Mouse (Mus musculus) hindbrain, embryonic 16.5 days (tissue): ENCODE measurements around the gene Atp6ap1l. TPM values are rescaled to one million over a fixed set of nuclear protein-coding genes. Genes with fewer than 3 reads are reported as not detected.

Source experiments
- ATAC-seq: fragments of 200-750 bp; cut with Nextera tagmentation; 2 replicates; pipeline ENCODE4 v1.8.0; 2017; ENCODE audit warnings: moderate TSS enrichment, moderate library complexity
- H3K27ac ChIP-seq: fragments of 300-500 bp; sonication (generic); 2 replicates; pipeline ENCODE4 v1.5.1; 2014; ENCODE audit warnings: low read depth, mild to moderate bottlenecking, control low read depth, low read length, moderate library complexity
- H3K27me3 ChIP-seq: fragments of 300-500 bp; sonication (generic); replicated peaks from 2 replicates; pipeline ENCODE4 v1.6.1; 2014; ENCODE audit warnings: low read length; ENCODE audit not compliant: control insufficient read depth, insufficient read depth
- H3K36me3 ChIP-seq: fragments of 300-500 bp; sonication (generic); 2 replicates; pipeline ENCODE4 v1.6.1; 2014; ENCODE audit warnings: mild to moderate bottlenecking, low read length, moderate library complexity, mixed read lengths; ENCODE audit not compliant: control insufficient read depth, insufficient read depth
- H3K4me1 ChIP-seq: fragments of 300-500 bp; sonication (generic); 2 replicates; pipeline ENCODE4 v1.6.1; 2014; ENCODE audit warnings: low read depth, low read length; ENCODE audit not compliant: control insufficient read depth, insufficient read depth
- H3K4me2 ChIP-seq: fragments of 300-500 bp; sonication (generic); 2 replicates; pipeline ENCODE4 v1.6.1; 2014; ENCODE audit warnings: mild to moderate bottlenecking, low read length, control low read depth, moderate library complexity
- H3K4me3 ChIP-seq: fragments of 300-500 bp; sonication (generic); 2 replicates; pipeline ENCODE4 v1.5.1; 2014; ENCODE audit warnings: mild to moderate bottlenecking, low read length, control low read depth, moderate library complexity
- H3K9ac ChIP-seq: fragments of 300-500 bp; sonication (generic); 2 replicates; pipeline ENCODE4 v1.6.1; 2014; ENCODE audit warnings: low read depth, mild to moderate bottlenecking, control low read depth, low read length, moderate library complexity
- H3K9me3 ChIP-seq: fragments of 300-500 bp; sonication (generic); 2 replicates; pipeline ENCODE4 v1.6.1; 2014; ENCODE audit warnings: mild to moderate bottlenecking, low read length, moderate library complexity; ENCODE audit not compliant: control insufficient read depth
- WGBS: fragments of 180-500 bp; shearing (Covaris S2); extraction: QIAGEN DNeasy Blood & Tissue Kit; methylation state at CpG from one replicate; pipeline ENCODE4 v1.1.7; 2014; 5-methylcytosine and 5-hydroxymethylcytosine counted together
- polyA plus RNA-seq: library from polyadenylated mRNA; unstranded; fragments of >200 nt; fragmentation: Nextera tagmentation; extraction: Ambion mirVana; gene quantifications from 2 replicates; pipeline ENCODE4 v1.2.1, GENCODE M21; 2015

The Atp6ap1l gene
- polyA plus RNA-seq, 1 experiment from 2014 or later = 0.21 TPM

- H3K4me1 ChIP-seq = no peaks in the 10 kb centered on the region
- ATAC-seq = no peak
- no peak overlapping the region for H3K27ac ChIP-seq
- no peaks in the 10 kb centered on the region for H3K27me3 ChIP-seq
- H3K9me3 ChIP-seq = no peaks in the 10 kb centered on the region
- no peak overlapping the region for H3K9ac ChIP-seq
- 85% methylated on average over 3 of the region's 3 CpGs for WGBS
- no peak overlapping the region for H3K4me2 ChIP-seq
- no peak overlapping the region for H3K4me3 ChIP-seq
- H3K36me3 ChIP-seq = no peaks in the 10 kb centered on the region
Measured at GRCm38 (mm10) chr13:90862138-90862537, 43.0 kb downstream of the Atp6ap1l start.

DNA sequence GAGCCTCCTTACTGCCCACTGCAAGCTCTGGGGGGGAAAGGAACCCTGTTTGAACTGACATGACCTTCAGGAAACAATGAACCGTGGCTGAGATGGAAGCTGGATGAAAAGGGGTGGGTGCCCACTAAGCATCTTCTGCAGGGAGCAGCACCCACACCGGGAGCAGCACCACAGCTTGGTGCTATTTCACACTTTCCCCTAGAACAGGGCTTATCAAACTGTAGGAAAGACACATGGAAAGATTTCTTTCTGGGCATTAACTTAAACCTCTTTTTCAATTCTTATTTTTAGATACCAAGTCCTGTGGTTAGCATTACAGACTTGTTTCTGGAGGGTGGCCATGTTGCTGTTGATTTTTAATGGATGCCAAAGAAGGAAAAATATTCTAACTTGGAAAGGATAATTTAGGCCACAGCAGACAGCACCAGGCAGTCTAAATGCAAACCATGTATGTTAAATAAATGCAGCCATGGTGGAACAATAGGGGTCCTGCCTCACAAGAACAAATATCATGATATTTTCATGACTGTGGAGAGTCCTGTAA lies 44.2 kb downstream of the Atp6ap1l start:
- H3K36me3 ChIP-seq = no peaks in the 10 kb centered on the region
- ATAC-seq = no peak
- H3K4me2 ChIP-seq = no peak overlapping the region
- no peaks in the 10 kb centered on the region for H3K27me3 ChIP-seq
- H3K9me3 ChIP-seq = no peaks in the 10 kb centered on the region
- H3K27ac ChIP-seq = no peak overlapping the region
- H3K4me1 ChIP-seq = no peaks in the 10 kb centered on the region
- 83% methylated on average over 2 of the region's 2 CpGs for WGBS
- no peak overlapping the region for H3K9ac ChIP-seq
- no peak overlapping the region for H3K4me3 ChIP-seq

- no peak overlapping the region for H3K4me3 ChIP-seq
- no peaks in the 10 kb centered on the region for H3K27me3 ChIP-seq
- no peaks in the 10 kb centered on the region for H3K36me3 ChIP-seq
- ATAC-seq = no peak
- H3K4me1 ChIP-seq = no peaks in the 10 kb centered on the region
- 73% methylated on average over 5 of the region's 5 CpGs for WGBS
- H3K9me3 ChIP-seq = no peaks in the 10 kb centered on the region
- no peak overlapping the region for H3K9ac ChIP-seq
- no peak overlapping the region for H3K4me2 ChIP-seq
- no peak overlapping the region for H3K27ac ChIP-seq
Measured at GRCm38 (mm10) chr13:90852727-90853630, 52.2 kb downstream of the Atp6ap1l start.

DNA sequence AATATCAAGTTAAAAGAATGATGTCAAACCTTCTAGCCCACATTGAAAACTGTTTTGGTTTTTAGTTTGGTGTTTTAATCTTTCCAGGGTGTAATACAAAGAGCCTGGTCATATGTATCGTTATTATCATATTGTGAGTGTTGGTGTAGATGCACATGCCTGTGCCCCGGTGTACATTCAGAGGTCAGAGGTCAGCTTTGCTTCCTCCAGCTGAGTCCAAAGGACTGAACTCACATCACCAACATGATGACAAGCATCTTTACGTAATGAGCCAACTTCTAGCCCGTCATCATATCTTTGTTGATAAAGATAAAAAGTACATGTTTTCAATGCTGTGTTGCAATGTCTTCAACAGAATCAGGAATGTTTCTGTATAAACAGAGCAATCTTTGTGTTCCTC lies 53.4 kb downstream of the Atp6ap1l start:
- H3K9me3 ChIP-seq = no peaks in the 10 kb centered on the region
- no peak overlapping the region for H3K27ac ChIP-seq
- no peak overlapping the region for H3K9ac ChIP-seq
- WGBS = 77% methylated on average over 4 of the region's 4 CpGs
- no peak overlapping the region for H3K4me2 ChIP-seq
- H3K36me3 ChIP-seq = no peaks in the 10 kb centered on the region
- H3K4me3 ChIP-seq = no peak overlapping the region
- no peak for ATAC-seq
- H3K27me3 ChIP-seq = no peaks in the 10 kb centered on the region
- no peaks in the 10 kb centered on the region for H3K4me1 ChIP-seq

DNA sequence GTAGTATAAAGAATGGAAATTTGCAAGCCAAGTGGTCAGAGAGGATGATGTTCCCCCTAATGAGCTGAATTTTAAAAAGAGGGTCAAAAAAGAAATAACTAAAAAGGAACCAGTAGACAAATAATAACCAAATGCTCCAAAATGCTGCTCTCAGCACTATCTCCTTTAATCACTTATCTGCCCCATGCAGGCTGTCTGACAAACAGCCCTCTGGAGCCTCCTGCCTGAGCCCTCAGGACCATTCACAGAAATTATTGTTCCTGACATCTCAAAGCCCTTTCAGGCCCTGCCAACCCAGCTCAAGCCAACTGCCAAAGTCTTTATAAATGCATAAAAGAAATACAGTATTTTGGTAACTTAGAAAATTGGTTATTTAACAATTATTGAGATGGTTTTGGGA lies 61.0 kb downstream of the Atp6ap1l start:
- H3K9ac ChIP-seq = no peak overlapping the region
- no peak for ATAC-seq
- H3K4me3 ChIP-seq = no peak overlapping the region
- H3K27me3 ChIP-seq = no peaks in the 10 kb centered on the region
- H3K4me2 ChIP-seq = no peak overlapping the region
- H3K36me3 ChIP-seq = no peaks in the 10 kb centered on the region
- no peaks in the 10 kb centered on the region for H3K9me3 ChIP-seq
- H3K4me1 ChIP-seq = no peaks in the 10 kb centered on the region
- H3K27ac ChIP-seq = no peak overlapping the region

GRCm38 (mm10) chr13:90843412-90843811 lies 61.7 kb downstream of the Atp6ap1l start:
- H3K27ac ChIP-seq = no peak overlapping the region
- H3K9ac ChIP-seq = no peak overlapping the region
- H3K9me3 ChIP-seq = no peaks in the 10 kb centered on the region
- no peak for ATAC-seq
- no peak overlapping the region for H3K4me2 ChIP-seq
- H3K27me3 ChIP-seq = no peaks in the 10 kb centered on the region
- H3K4me3 ChIP-seq = no peak overlapping the region
- H3K4me1 ChIP-seq = no peaks in the 10 kb centered on the region
- 96% methylated on average over 3 of the region's 3 CpGs for whole genome bisulfite sequencing
- H3K36me3 ChIP-seq = no peaks in the 10 kb centered on the region

DNA sequence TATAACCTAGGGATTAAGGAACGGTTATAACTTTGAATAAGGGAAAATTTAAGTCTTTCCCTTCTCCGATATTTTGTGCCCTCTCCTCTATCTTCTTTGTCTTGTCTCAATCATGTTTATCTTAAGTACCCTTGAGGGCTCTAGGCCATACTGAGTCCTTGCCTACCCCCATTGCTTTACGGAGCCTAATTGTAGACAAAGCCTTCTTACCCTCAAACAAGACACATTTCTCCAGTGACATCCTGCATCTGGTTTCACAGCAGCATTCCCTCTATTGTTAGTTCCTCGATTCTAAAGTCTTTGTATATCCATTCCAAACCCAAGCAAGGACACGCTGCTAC lies 64.0 kb downstream of the Atp6ap1l start:
- ATAC-seq = peak; percentile 50

DNA sequence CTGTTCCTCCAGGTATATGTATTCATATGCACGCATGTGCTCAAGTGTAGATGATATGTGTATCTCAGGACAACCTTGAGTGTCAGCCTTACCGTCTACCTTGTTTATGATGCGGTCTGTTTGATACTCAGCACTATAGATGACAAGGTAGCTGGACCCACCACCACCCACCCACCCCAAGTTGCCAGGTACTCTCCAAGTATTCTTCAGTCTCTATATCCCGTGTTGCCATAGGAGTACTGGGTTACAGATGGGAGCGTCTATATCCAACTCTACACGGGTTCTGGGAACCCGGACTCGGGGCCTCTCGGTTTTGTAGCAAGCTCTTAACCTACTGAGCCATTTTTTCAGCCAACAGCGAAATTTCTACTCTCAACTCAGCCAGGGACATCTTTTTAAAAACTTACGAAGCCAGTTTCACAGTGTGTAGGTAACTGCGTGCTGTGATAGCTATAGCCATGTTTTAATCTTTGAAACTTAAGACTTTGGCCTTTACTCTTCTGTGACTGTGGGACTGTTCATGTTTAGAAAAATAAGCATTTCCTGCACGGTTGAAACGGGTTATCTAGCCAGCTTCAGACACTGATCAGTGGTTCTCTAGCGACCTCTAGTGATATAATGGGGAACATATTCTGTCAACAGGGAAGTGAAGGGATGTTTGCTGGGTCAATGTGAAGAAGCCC lies 64.5 kb downstream of the Atp6ap1l start:
- H3K9ac ChIP-seq = no peak overlapping the region
- no peaks in the 10 kb centered on the region for H3K27me3 ChIP-seq
- H3K36me3 ChIP-seq = no peaks in the 10 kb centered on the region
- ATAC-seq = peak; percentile 90
- no peaks in the 10 kb centered on the region for H3K9me3 ChIP-seq
- no peak overlapping the region for H3K4me2 ChIP-seq
- no peak overlapping the region for H3K27ac ChIP-seq
- 54% methylated on average over 15 of the region's 15 CpGs for WGBS
- no peaks in the 10 kb centered on the region for H3K4me1 ChIP-seq
- H3K4me3 ChIP-seq = no peak overlapping the region

More for the DNA sequence above, 64.0 kb downstream of the Atp6ap1l start:
- Histone ChIP-seq H3K9ac (no peak overlapping the region), H3K4me1 (no peaks in the 10 kb centered on the region), H3K4me2 (no peak overlapping the region), H3K27me3 (no peaks in the 10 kb centered on the region), H3K4me3 (no peak overlapping the region), H3K27ac (no peak overlapping the region), H3K36me3 (no peaks in the 10 kb centered on the region), H3K9me3 (no peaks in the 10 kb centered on the region)
- 47% methylated on average over 5 of the region's 5 CpGs for WGBS

- 88% methylated on average over 7 of the region's 7 CpGs for WGBS
- no peaks in the 10 kb centered on the region for H3K9me3 ChIP-seq
- no peaks in the 10 kb centered on the region for H3K36me3 ChIP-seq
- no peak overlapping the region for H3K4me2 ChIP-seq
- H3K9ac ChIP-seq = no peak overlapping the region
- no peak for ATAC-seq
- H3K27ac ChIP-seq = no peak overlapping the region
- H3K4me1 ChIP-seq = no peaks in the 10 kb centered on the region
- no peak overlapping the region for H3K4me3 ChIP-seq
- no peaks in the 10 kb centered on the region for H3K27me3 ChIP-seq
Measured at GRCm38 (mm10) chr13:90833641-90834207, 71.4 kb downstream of the Atp6ap1l start.
